Mouse (Mus musculus) left cerebral cortex, adult 2 months (tissue): ENCODE data around the gene Sco1. TPM values are rescaled to one million over a fixed set of nuclear protein-coding genes. Genes with fewer than 3 reads are reported as not detected.

ENCODE experiments used
- DNase-seq, 2 experiments: peaks; one replicate each; pipeline ENCODE4 v3.0.0; 2021 to 2022; ENCODE audit warnings: low spot score in 2 of 2, mixed read lengths in 1 of 2; ENCODE audit errors: extremely low spot score in 1 of 2
- H3K27ac ChIP-seq: fragments of 200-600 bp; 2 replicates; pipeline ENCODE4 v1.8.1; 2022
- H3K4me3 ChIP-seq: fragments of 200-600 bp; 2 replicates; pipeline ENCODE4 v1.8.1; 2022
- CTCF ChIP-seq: fragments of 200-600 bp; IDR thresholded peaks from 2 replicates; pipeline ENCODE4 v1.8.1; 2022; ENCODE audit warnings: antibody characterized with exemption, mild to moderate bottlenecking, moderate library complexity
- intact Hi-C: fragments of 180-260 bp; cut with DNase I; formaldehyde crosslinking; loops from one replicate; pipeline ENCODE4 v1.15.1; 2025
- total RNA-seq, 2 experiments: library from RNA; stranded (reverse); gene quantifications; 2 replicates each; pipeline ENCODE4 v1.2.3; 2021

Sco1 gene
- total RNA-seq, 2 experiments from 2014 or later: 10.2 to 11.2 TPM

DNA sequence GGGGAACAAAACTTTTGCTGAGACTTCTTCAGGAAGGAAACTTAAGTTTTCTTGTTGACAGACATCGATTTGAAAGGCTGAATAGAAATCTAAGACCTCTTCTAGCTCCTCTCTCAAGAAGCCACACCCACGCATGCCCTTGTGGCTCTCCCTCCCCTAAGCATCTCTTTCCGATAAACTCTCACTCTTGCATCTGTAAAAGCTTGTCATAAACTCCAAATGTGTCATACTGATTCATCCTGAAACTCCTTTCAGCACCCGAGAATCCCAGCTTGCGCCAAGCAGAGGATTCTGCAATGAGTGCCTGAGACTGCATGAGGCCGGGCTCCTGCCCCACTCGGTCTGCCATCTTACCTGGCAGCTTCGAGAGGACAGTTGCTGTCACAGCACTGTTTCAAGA is 4.0 kb upstream of the Sco1 start:
- Histone ChIP-seq H3K4me3 (no peak overlapping the region), H3K27ac (no peak overlapping the region)
- intact Hi-C loops: no loop called here
- no peak for TF ChIP-seq CTCF
- no peak for DNase-seq

DNA sequence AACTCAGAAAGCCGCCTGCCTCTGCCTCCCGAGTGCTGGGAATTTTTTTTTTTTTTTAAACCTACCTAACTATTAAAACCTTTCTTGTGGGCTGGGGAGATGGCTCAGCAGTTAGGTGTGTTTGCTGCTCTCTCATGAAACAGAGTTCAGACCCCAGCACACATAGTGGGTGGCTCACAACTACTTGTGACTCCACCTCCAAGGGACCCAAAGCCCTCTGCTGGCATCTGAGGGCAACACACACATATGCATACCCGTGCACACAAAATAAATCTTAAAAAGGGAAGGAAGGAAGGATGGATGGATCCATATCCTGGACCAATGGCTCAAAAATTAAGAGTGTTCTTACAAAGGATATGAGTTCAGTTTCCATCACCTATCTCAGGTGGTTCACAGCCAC is 3.2 kb upstream of the Sco1 start:
- no peak for DNase-seq
- Histone ChIP-seq H3K4me3 (no peak overlapping the region), H3K27ac (no peak overlapping the region)
- intact Hi-C loops: no loop called here
- TF ChIP-seq CTCF: no peak; the same call in 1 of the 2 replicates

DNA sequence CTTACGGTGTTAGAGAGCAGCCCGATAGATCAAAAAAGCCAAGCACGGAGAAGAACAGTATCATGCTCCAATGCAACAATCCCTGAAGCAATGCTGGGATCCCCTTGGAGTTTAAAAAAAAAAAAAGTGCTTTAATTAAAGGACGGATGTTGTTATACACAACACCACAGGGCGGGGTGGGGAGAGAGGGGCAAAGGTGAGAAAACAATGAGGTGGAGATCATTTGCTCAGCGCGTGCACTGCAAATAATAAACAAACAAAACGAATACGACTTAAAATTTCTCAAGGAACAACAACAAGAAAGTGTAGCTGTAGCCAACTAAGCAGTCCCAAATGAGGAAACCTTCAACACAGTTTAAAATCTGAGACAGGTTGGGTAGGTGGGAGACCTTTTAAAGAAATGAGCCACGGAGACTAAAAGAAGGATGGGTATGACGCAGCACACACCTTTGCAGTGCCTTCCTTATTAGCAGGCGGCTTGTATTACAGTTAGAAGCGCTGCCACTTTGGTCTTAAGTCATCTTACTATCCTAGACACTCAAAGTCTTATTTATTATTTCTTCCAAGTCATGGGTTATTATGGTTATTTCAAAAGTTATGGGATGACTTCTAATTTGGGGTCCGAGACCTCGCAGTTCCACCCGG is 672 bp upstream of the Sco1 start:
- Histone ChIP-seq H3K4me3 (peak overlapping the region; percentile 86), H3K27ac (peak overlapping the region; percentile 53)
- DNase-seq: no peak
- intact Hi-C loops: no loop called here
- TF ChIP-seq CTCF: no peak

DNA sequence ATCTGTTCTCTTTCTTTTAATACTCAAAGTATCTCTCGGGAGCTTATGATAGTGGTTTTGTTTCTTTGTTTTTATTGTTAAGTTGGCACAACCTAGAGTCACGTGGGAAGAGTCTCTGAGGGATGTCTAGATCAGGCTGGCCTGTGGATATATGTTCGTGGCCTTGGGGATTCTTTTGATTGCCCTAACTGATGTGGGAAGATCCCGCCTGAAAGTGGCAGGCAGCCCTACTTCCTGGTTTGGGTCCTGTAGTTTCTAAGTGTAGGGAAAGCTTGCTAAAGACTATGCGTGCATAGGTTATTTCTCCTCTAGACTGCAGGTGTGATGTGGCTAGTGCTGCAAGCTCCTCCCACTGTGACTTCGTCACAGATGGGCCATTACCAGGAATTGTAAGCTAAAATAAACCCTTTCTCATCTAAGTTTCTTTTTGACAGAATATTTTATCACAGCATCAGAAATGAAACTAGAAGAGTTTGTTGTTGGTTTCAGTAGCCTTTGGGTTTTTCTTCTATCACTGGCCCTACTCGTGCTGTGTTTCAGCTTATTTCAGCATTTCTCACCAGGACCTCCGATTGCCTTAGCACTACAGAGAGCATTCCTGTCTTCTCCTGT is 2.4 kb downstream of the Sco1 start:
- intact Hi-C loops: no loop called here
- TF ChIP-seq CTCF: no peak

DNA sequence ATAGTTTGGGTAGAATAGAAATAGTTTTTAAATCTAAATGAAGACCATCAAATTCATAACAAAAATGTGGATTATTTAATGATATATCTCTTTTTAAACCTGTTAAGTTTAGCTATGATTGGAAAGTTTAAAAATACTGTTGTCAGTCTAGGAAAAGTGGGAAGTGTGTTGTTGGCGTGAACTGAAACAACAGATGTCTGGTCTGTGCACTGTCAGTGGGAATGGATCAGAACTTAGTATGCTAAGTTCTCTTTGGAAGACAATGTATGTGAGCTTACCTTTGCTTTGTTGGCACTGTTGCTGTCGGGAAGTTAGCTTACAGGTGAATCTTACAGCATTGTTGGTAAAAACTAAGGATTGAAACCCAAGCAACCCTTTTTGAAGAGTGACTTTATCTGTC is 8.8 kb downstream of the Sco1 start:
- no peak for DNase-seq
- H3K27ac ChIP-seq: peak overlapping the region; percentile 38; the same call in 1 of the 2 replicates

More for the DNA sequence above, 2.4 kb downstream of the Sco1 start:
- Histone ChIP-seq H3K27ac (no peak overlapping the region), H3K4me3 (no peak overlapping the region)
- DNase-seq: no peak

DNA sequence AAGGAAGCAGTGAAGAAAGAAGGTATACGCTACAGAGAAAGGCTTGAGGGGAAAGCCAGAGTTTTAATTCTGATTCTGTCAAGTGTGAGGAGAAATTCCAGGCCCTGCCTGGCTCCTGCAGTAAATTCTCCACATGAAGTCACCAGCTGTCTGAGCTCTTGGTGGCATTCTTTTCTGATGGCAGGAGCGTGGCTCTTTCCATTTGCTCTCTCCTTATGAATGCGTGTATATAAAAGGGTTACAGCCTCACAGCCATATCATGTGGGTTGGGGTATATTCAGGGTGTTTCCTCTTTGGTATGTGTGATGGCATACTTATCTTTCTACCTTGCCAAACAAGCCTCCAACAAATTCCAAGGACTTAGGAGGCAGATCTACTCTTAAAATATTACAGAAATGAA is 10.3 kb downstream of the Sco1 start:
- DNase-seq: no peak
- intact Hi-C loops: no loop called here
- TF ChIP-seq CTCF: no peak
- Histone ChIP-seq H3K4me3 (no peak overlapping the region), H3K27ac (no peak overlapping the region; the same call in 1 of the 2 replicates)

More for the DNA sequence above, 8.8 kb downstream of the Sco1 start:
- TF ChIP-seq CTCF: no peak
- H3K4me3 ChIP-seq: no peak overlapping the region
- intact Hi-C loops: no loop called here

DNA sequence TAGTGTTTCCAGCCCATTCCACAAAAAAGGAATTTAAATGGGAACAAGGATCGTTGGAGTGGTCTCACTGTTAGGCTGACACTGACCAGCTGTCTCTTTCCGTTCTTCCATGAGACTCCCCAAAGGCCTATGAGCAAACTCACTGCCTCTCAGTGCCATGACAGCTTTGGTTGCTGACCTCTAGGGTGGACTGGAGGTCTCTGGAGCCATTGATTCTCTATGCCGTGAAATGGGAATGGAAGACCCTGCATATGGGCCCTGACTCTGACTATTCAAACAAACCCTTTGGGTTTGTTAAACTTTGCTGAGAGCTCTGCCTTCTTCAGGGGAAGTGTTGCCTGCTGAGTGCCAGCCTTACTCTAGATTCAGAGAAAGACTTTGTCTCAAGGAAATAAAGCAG is 15.3 kb downstream of the Sco1 start:
- intact Hi-C loops: no loop called here
- Histone ChIP-seq H3K4me3 (no peak overlapping the region), H3K27ac (no peak overlapping the region)
- no peak for TF ChIP-seq CTCF
- no peak for DNase-seq

DNA sequence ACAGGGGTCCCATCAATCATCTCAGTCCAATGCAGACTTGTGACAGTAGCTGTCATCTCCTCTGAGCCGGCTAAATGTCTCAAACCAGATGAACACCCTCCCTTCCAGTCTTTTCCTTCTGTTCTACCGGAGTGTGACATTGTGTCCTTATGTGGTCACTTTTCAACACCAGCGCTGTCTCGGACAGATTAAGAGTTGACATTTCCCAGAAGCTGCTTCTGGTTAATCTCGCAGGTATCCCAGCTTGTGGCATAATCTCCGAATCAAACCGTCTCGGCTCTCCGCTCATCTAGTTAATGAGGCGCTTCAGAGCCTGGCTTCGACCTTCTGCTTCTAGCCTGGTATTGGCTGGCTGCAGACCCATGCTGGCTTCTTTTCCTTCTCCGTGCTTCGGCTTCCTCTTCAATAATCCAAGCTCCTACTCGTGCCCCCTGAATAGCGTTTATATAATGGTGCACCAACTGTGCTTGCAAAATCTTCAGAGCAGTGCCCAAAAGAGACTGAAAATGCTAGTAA is 20.2 kb downstream of the Sco1 start:
- Histone ChIP-seq H3K27ac (no peak overlapping the region), H3K4me3 (no peak overlapping the region)
- no peak for TF ChIP-seq CTCF
- no peak for DNase-seq
- intact Hi-C loops: no loop called here

DNA sequence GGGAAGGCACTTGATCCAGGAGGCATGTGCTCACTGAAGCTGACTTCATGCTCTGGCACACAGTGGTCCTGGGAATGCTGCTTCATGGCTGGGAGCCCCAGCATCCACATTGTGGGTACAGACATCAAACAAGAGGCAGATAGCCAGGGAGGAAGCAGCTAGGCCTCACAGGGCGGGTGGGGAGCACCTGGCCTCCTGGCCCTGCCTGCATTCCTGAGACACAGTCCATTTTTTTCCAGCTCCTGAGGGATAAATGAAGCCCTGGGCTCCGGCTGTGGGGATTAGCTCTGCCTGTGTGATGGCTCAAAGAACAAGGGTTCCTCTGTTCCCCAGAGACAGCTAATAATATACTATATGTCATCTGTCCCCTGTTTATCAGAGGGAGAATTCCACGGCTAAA is 22.6 kb downstream of the Sco1 start:
- TF ChIP-seq CTCF: no peak
- intact Hi-C loops: no loop called here
- Histone ChIP-seq H3K27ac (no peak overlapping the region), H3K4me3 (no peak overlapping the region)
- DNase-seq: no peak

DNA sequence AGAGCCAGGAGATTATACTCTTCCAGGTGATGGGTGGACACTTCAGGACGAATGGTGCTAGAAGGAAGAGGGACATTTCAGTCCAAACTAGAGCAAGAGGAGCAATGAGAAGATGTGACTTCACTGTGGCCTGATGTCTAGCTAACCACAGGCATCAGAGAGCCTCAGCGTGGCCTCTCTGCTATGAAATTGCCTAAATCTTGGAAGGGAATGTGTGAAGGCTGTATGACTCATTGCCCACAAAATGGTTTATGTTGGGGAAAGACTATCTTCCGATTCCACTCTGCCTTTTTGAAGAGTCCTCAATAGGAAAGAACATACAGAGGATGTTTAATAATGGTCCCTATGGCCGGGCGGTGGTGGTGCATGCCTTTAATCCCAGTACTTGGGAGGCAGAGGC is 24.3 kb downstream of the Sco1 start:
- no peak overlapping the region for H3K4me3 ChIP-seq
- H3K27ac ChIP-seq: no peak overlapping the region
- intact Hi-C loops: no loop called here
- no peak for TF ChIP-seq CTCF
- no peak for DNase-seq

DNA sequence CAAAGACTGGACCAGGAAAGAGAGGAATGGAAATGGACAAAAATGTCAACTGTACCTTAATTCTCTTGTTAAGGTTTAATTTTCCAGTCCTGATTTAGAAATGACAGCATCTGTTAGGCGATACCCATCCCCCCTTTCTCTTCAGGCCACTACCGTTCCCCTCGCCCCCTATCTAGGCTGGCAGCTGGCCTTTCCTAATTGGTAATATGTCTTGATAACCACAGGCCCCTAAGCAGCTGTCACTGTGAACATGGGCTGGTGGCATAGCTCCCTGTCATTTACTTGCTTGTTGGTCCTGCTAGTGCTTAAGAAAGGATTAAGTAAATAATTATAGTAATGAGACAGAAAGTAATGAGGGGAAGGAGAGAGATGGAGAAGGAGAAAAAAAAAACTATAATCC is 25.0 kb downstream of the Sco1 start:
- no peak for DNase-seq
- no peak for TF ChIP-seq CTCF
- no peak overlapping the region for H3K4me3 ChIP-seq
- intact Hi-C loops: no loop called here
- H3K27ac ChIP-seq: no peak overlapping the region

DNA sequence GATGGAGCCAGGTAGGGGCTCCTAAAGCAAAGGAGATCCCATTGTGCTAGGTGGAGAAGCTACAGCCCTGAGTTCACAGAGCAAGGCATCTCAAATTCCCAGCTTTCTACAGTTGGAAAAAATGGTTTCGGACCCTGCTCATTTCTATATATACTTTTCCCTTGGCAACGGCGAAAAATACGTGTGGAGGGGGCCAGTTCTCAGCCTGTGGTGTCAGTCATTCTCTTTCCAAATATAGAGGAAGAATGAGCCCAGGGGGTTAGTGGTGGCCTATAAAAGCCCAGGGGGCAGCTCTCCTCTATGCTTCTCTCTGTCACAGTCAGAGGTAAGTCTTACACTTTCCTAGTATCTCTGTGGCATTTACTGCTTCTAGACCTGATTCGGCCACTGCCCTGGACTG is 25.5 kb downstream of the Sco1 start, which contains the start of gene Myh3:
Gene Myh3 (plus strand): TSS at position 301 of the 400 bp plus-strand sequence.
- intact Hi-C loops: no loop called here
- Histone ChIP-seq H3K27ac (no peak within 1 kb of the TSS), H3K4me3 (no peak within 1 kb of the TSS)
- TF ChIP-seq CTCF: no peak
- DNase-seq: no peak

DNA sequence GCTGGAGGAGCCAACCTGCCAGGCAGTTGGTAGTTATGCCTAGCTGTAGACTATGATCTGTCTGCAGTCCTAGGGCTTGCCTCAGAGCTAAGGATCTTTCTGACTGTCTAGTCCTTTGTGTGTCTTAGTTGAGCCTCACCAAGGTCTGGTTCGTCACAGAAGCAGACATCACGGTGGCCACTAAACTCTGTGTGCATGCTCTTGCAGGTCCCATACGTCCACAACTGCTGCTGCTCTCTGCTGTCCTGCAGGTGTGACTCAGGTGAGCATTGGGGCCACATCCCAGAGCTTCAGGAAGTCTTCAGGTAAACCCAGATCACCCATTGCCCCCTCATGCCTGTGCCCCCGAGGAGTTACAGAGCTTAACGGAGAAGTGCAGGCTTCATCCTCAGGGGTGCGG is 26.4 kb downstream of the Sco1 start:
- no peak overlapping the region for H3K27ac ChIP-seq
- intact Hi-C loops: no loop called here
- no peak overlapping the region for H3K4me3 ChIP-seq
- TF ChIP-seq CTCF: no peak
- no peak for DNase-seq
